Mouse (Mus musculus) monocyte, adult 2 months (primary cell): ENCODE measurements around the gene Ift122.
"Not testable (repeated sequence)": the region's sequence is repeated elsewhere in the genome, so short reads cannot be mapped to it uniquely, and the experiment has no call there.

Source experiments
- DNase-seq, 2 experiments: peaks; one replicate each; pipeline ENCODE4 v3.0.0; 2022; ENCODE audit warnings: low spot score in 2 of 2, low read depth in 1 of 2

Ift122 gene

DNA sequence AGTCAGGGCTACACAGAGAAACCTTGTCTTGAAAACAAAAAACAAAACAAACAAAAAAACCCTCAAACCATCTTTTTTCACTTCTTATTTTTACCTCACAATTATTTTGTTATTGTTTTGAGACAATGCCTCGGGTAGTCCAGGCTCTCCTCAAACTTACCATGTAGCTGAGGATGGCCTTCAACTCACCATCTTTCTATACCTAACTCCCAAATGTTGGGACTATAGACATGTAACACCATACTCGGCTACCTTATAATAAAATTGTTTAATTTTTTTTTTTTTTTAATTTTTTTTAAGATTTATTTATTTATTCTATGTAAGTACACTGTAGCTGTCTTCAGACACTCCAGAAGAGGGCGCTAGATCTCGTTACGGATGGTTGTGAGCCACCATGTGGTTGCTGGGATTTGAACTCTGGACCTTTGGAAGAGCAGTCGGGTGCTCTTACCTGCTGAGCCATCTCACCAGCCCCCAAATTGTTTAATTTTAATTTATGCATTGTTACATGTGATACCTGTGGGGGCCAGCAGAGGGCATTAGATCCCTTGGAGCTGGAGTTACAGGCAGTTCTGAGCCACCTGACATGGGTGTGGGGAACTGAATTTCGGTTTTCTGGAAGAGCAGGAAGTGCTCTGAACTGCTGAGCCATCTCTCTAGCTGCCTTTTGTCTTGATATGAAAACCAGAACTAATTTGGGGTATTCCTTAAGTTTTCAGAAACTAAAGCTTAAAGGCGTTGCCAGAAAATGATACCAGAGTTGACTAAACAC is 6.4 kb upstream of the Ift122 start:
- peak in 1 of 2 experiments; percentile 53 for DNase-seq

DNA sequence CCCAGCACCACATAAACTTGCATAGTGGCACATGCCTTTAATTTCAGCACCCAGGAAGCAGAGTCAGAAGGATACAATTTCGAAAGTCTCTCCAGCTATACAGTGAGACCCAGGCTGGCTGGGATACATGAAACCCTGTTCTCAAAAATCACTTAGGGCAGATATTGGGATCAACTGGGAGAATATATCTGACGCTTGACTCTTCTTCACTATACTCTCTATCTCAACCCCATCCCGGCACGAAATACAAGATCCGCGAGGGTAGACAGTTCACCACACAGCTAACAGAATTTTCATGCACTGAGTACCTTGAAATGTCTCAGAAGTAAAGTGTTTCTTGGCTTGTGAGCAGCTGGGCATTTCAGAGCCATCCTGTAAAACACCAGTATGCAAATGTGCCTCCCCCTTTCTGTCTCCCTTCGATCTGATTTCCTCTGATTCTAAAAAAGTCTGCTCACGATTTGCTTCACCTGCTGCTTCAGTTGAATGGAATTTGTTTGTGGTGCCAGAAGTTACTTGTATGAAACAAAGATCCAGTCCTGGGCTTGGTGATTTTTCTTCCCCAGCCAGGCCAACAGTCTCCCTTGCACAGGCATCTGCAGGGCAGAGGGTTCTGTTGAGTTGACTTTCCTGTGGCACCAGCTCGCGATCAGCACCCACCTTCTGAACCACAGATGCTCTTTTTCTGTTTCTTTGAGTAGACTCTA is 4.5 kb upstream of the Ift122 start:
- no peak for DNase-seq

- DNase-seq: no peak
Measured at GRCm38 (mm10) chr6:115852446-115853090, 702 bp upstream of the Ift122 start.

DNA sequence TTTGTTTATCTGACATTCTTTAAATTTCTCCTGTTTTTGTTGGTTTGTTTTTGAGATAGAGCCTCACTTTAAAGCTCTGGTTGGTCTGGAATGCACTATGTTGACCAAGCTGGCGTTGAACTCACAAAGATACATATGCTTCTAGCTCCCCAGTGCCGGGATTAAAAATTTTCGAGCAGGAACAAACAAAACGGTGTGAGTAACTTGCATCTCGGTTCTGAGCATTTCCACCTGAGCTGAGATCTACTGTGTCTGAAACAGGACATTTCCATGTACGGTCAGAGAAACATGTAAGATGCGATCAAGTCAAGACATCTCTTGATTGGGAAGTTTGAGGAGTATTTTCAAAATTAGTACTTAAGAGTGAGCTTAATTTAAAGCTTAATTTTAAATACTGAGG is 715 bp downstream of the Ift122 start:
- DNase-seq: no peak

DNA sequence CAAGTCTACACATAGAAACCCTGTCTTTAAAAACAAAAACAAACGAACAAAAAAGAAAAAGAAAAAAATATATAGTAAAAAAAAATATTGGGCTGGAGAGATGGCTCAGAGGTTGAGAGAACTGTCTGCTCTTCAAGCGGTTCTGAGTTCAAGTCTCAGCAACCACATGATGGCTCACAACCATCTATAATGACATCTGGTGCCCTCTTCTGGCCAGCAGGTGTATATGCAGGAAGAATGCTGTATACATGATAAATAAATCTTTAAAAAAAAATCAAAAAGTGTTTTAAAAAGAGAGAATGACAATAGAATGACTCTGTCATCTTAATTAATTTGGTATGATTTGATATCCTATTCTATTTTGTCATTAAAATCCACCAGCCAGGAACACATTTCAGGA is 1.2 kb downstream of the Ift122 start:
- no peak for DNase-seq

- DNase-seq: no peak
Measured at GRCm38 (mm10) chr6:115855733-115856360, 2.6 kb downstream of the Ift122 start.

- no peak for DNase-seq
Measured at GRCm38 (mm10) chr6:115856361-115856745, 3.1 kb downstream of the Ift122 start.

GRCm38 (mm10) chr6:115859258-115859657 is 6.0 kb downstream of the Ift122 start:
- no peak for DNase-seq

- DNase-seq: no peak
Measured at GRCm38 (mm10) chr6:115860027-115860556, 6.8 kb downstream of the Ift122 start.

DNA sequence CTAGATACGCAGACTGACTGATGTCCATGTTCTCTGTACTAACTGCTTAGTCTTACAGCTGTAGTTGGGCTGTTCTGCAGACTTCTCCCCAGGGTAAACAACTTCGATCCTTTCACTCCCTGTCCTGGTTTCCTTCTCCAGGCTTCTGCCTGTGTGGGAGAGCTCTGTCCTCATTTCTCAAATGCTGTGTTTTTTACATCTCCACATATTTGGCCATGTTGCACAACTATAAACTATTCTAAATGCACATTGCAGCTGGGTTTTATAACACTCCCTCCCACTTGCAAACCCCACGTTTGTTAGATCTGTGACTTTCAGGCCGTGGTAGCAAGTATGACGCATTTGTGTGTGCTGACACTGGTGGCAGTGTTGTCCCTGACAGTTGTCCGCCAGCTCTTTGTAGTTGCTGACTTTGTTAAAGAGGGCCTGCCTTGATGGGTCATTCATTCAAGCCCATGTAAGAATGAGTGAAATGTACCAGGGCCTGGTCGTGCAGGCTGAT is 10.1 kb downstream of the Ift122 start:
- DNase-seq: no peak

DNA sequence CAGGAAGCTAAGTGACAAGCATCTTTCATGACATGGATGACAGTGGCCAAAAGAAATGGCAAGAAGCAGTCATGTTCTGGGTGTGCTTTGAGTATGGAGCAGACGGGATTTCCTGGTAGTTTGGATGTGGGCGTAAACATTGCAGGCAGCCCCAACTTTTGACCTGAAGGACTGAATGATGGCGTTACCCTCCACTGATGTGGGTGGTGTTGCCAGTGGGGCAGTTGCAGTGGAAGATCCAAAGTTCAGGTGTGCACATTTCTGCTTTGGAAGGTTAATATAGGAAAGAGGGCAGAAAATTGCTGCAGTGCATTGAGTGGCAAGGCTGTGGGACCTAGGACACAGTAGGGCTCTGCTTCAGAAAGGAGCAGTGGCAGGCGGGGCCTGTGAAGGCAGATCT is 12.0 kb downstream of the Ift122 start:
- no peak for DNase-seq

GRCm38 (mm10) chr6:115867157-115867556 is 13.9 kb downstream of the Ift122 start:
- not testable (repeated sequence) for DNase-seq

DNA sequence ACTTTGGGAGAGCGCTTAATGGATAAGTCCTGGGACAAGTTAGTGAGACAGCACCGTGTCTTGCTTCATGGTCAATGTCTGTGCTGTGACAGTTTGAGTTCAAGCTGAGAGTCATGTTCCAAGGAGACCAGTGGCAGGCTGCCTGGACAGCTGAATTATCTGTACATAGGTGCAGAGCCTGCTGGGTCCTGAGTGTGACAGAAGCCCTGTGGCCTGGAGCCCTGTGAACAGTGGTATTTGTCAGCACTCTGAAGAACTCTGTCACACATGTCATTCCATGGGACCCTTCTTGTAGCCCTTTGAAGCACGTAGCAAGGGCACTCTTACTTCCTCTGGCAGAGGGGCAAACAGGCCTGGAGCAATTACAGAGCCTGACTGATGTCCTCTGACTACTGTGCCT is 18.0 kb downstream of the Ift122 start:
- DNase-seq: not testable (repeated sequence)

DNA sequence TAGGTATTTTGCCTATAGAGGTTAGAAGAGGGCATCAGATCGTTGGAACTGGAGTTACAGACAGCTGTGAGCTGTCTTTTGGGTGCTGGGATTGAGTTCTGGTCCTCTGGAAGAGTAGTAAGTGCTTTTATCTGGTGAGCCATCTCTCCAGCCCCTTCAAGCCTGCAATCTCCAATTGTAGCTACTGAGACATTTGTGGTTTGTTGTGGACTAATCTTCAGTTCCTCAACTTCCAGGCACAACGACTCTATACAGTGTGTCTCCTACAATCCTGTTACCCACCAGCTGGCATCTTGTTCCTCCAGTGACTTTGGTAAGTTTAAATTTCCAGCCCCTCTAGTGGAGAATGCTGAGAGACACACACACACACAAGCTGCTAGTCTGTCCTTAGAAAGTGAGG is 24.0 kb downstream of the Ift122 start:
- no peak for DNase-seq

DNA sequence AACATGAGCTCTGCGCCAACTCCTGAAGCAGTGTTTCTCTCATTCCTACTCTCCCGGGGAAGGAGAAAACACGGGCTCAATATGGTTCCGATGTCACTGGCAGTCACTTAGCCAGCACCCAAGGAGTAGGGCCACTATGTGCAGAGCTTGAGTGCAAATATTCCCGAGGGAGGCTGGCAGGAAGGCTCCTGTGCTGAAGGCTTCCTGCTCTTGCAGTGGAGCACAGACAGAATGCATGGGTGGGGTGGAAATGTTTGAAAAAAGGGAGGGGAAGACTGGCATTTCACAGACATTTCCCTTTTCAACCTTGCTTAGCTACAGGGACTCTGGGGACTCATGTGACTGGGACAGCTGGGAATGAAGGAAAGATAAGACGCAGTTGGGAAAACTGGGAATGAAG is 25.4 kb downstream of the Ift122 start:
- DNase-seq: no peak

GRCm38 (mm10) chr6:115879736-115880135 is 26.5 kb downstream of the Ift122 start:
- DNase-seq: no peak

DNA sequence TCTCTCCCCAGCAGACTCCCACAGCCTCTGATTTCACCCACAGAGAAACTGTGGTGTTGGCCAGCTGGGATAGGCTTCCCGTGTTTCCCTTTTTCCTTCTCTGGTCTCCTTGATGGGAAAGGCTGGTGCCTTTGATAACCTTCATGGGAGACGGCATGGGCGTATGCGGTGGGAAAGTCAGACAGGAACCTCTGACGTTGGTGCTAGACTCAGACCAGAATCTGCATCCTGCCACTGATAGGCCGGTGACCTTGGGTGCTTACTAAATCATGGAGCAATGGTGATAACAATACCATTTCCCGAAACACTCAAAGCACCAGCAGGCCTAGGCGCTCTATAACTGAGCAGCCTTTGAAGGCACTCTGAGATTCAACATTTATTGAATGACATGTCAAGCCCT is 27.5 kb downstream of the Ift122 start:
- DNase-seq: no peak

DNA sequence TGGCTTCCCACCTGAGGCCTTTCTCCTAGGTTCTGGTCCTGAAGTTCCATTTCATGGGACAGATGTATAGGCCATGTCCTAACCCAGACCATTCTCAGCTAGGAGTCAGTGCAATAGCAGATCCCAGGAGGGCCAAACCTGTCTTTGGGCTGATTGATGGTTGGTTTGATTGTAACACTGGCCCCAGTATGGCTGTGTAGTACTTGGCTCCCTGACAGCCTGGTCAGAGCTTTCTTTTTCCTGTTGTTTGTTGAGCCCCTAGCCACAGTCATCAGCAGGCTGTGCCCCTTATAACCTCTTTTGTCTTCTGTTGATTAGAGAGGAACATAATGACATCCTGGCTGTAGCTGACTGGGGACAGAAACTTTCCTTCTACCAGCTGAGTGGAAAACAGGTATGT is 30.7 kb downstream of the Ift122 start:
- DNase-seq: no peak

GRCm38 (mm10) chr6:115886894-115887293 is 33.6 kb downstream of the Ift122 start:
- peak in 1 of 2 experiments; percentile 9 for DNase-seq

- peak in 1 of 2 experiments; percentile 10 for DNase-seq
Measured at GRCm38 (mm10) chr6:115888296-115888695, 35.0 kb downstream of the Ift122 start.

DNA sequence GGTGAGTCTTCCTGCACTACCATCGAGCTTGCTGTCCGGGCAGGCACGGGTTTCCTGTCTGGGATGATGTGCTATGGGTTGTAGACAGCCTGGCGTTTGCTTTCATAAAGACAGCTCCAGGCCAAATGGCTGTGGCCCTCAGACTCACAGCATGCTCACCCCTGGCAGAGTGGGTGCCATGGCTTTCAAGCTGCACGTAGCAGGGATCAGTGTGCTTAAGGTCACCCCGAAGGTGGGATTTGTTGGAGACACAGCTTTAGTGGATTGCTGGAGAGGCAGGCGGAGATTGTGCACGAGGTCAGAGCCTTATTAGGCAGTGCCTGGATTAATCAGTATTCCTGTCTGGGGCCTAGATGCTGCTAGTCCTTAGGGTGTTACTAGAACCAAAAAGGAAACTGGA is 37.3 kb downstream of the Ift122 start:
- DNase-seq: no peak
